Mouse (Mus musculus) hindlimb bud, embryonic 11.5 days (tissue): Measurements from ENCODE around the gene Otub1.

Experiments used
- DNase-seq: peaks from one replicate; pipeline ENCODE4 v3.0.0-alpha.2; 2012; ENCODE audit warnings: low read depth, low spot score; ENCODE audit errors: extremely low spot score

Otub1 gene

DNA sequence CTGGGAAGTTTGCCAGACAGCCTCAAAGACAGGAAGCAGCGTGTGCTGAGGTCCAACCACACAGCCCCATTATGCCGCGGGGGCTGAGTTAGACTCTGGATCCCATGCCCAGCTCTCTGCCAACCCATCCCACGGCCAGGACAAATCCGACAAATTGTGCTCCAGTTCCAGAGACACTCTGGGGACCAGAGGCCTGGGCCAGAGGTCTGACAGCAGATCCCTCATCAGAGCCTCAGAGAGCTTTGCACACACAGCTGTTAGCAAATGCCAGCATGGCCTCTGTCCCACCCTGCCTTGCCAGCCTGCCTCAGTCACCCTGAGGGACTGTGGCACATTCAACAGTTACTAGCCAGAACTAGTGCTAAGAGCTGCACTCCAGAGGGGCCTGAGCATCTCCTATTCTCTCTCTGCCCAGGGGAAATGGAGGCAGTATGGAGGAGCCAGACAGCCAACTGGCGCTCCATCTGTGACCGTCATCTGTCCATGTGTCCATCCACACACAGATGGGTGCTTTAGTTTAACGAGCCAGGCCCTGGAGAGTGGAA, 57.5 kb downstream of the Otub1 start:
- DNase-seq, result no peak
